Comparison of ENCODE assay signal across 26 mouse cellular contexts in the genomic region with DNA sequence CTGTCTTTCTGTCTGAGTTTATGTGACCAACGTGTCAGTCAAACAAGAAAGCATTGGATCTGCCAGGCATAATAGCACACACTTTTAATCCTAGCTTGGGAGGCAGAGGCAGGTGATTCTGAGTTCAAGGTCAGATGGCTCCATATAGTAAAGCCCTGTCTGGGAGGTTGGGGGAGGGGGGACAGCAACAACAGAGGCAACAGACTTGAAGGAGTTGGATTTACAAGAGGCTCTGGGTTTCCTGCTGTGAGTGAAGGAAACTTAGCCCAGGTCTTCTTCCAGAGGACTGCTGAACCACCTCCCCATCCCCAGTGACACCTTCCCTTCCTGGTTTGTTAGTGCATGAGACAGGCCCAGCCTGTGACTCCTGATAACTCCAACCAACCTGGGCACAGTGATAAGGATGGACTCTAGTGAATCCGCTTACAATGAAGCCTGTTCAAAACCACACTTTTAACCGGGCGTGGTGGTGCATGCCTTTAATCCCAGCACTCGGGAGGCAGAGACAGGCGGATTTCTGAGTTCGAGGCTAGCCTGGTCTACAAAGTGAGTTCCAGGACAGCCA. TPM values are rescaled to one million over a fixed set of nuclear protein-coding genes. Genes with fewer than 3 reads are reported as not detected.
DNase-seq lines count a peak whose midpoint lies in the region; ATAC-seq and TF ChIP-seq lines count a peak whose summit lies in the region.
"Had no signal": no experiment of that assay in that cellular context is flagged by ENCODE, and none has a peak within 500 bp of the region (broad histone marks: within the 10 kb centered on the region; RNA-seq: fewer than 3 reads in every experiment).

No protein-coding gene starts in this region.

- no peak for TF ChIP-seq POLR2A in kidney, adult 2 months (IDR thresholded peaks at IDR 0.05; ENCODE audit: low read depth, low read length)

- no peaks in the 10 kb centered on the region for H3K27me3 ChIP-seq in liver, embryonic 15.5 days
- no peaks in the 10 kb centered on the region for H3K27me3 ChIP-seq in kidney, adult 2 months (replicated peaks; ENCODE audit: control insufficient read depth, insufficient read depth, low read length)
- H3K27me3 ChIP-seq in forebrain, embryonic 12.5 days: no peaks in the 10 kb centered on the region
- H3K27me3 ChIP-seq: Patski had no signal

- peak overlapping the region; percentile 51 for H3K4me2 ChIP-seq in liver, embryonic 15.5 days
- no peak overlapping the region for H3K4me2 ChIP-seq in forebrain, embryonic 12.5 days

- no peaks in the 10 kb centered on the region for H3K9me3 ChIP-seq in ES-E14 (ENCODE audit: control insufficient read depth, insufficient read depth, low read depth, low read length)
- H3K9me3 ChIP-seq in liver, embryonic 15.5 days (replicated peaks): no peaks in the 10 kb centered on the region
- H3K9me3 ChIP-seq in forebrain, embryonic 12.5 days: no peaks in the 10 kb centered on the region
- H3K9me3 ChIP-seq: midbrain, embryonic 10.5 days had no signal

- in situ Hi-C loops in ES-E14 (cut with MboI; ENCODE audit: low sequenced_read_pairs in 2 of 2, unreplicated experiment in 2 of 2): no loop called here

- TF ChIP-seq CTCF in kidney, adult 2 months (conservative IDR thresholded peaks at IDR 0.05; ENCODE audit: insufficient read depth, insufficient read length, low read depth, low read length): no peak

- no peak overlapping the region for H3K9ac ChIP-seq in ES-E14 (ENCODE audit: insufficient read depth, low read depth, low read length, poor library complexity, severe bottlenecking)
- H3K9ac ChIP-seq in liver, embryonic 15.5 days: no peak overlapping the region; the same call in 1 of the 2 replicates
- no peak overlapping the region for H3K9ac ChIP-seq in forebrain, embryonic 12.5 days

- H3K36me3 ChIP-seq in ES-E14 (ENCODE audit: control insufficient read depth, insufficient read depth, low read length, poor library complexity, severe bottlenecking): peaks cover 32% of the 10 kb centered on the region
- H3K36me3 ChIP-seq in liver, embryonic 15.5 days (replicated peaks): peaks cover 96% of the 10 kb centered on the region
- no peaks in the 10 kb centered on the region for H3K36me3 ChIP-seq in kidney, adult 2 months (ENCODE audit: control insufficient read depth, insufficient read depth, low read length)
- peaks cover 70% of the 10 kb centered on the region for H3K36me3 ChIP-seq in forebrain, embryonic 12.5 days (replicated peaks)

- 41% methylated on average over 7 of the region's 7 CpGs for WGBS in liver, embryonic 15.5 days (ENCODE audit: insufficient replicate concordance)
- 96% methylated on average over 7 of the region's 7 CpGs for WGBS in kidney, adult 2 months
- WGBS in forebrain, embryonic 12.5 days: 93% methylated on average over 7 of the region's 7 CpGs

- ATAC-seq in common myeloid progenitor, adult 5-6 weeks (replicated peaks; ENCODE audit: low read depth, poor library complexity, severe bottlenecking): peak; percentile 37; the same call in 1 of the 2 replicates
- ATAC-seq in liver, embryonic 15.5 days (ENCODE audit: insufficient read depth): peak; percentile 97
- ATAC-seq in granulocyte monocyte progenitor cell, adult 5-6 weeks (replicated peaks; ENCODE audit: poor library complexity, severe bottlenecking): no peak
- ATAC-seq in forebrain, embryonic 12.5 days (ENCODE audit: low FRiP score): no peak
- ATAC-seq: CD4-positive, CD25-positive, alpha-beta regulatory T cell, adult 4 months; forebrain, embryonic 14.5 days; Patski had no signal

- H3K4me1 ChIP-seq in ES-E14 (ENCODE audit: control insufficient read depth in 2 of 2, insufficient read depth in 2 of 2, low read length in 2 of 2, poor library complexity in 1 of 2): peaks cover 7 to 15% of the 10 kb centered on the region in 2 experiments
- peaks cover 65% of the 10 kb centered on the region for H3K4me1 ChIP-seq in liver, embryonic 15.5 days (replicated peaks)
- no peaks in the 10 kb centered on the region; the same call in 1 of the 2 replicates for H3K4me1 ChIP-seq in kidney, adult 2 months (ENCODE audit: control insufficient read depth, insufficient read depth, low read length)
- peaks cover 10% of the 10 kb centered on the region; the same call in 1 of the 2 replicates for H3K4me1 ChIP-seq in forebrain, embryonic 12.5 days

- H3K4me3 ChIP-seq in ES-E14 (ENCODE audit: insufficient read depth in 1 of 2, low read depth in 1 of 2, low read length in 2 of 2, poor library complexity in 1 of 2, severe bottlenecking in 1 of 2): no peak overlapping the region
- H3K4me3 ChIP-seq in liver, embryonic 15.5 days (replicated peaks): 0 out of 2 replicates have a peak overlapping the region, but pooled peaks have one; percentile 4
- no peak overlapping the region for H3K4me3 ChIP-seq in kidney, adult 2 months (ENCODE audit: insufficient read depth, low read depth, low read length)
- H3K4me3 ChIP-seq in forebrain, embryonic 12.5 days (replicated peaks): no peak overlapping the region
- H3K4me3 ChIP-seq: midbrain, embryonic 10.5 days; myocyte had no signal

- peak overlapping the region; percentile 56; the same call in 1 of the 2 replicates for H3K27ac ChIP-seq in ES-E14 (ENCODE audit: insufficient read depth, low read depth, low read length, poor library complexity, severe bottlenecking)
- H3K27ac ChIP-seq in liver, embryonic 15.5 days (replicated peaks): peak overlapping the region; percentile 86
- H3K27ac ChIP-seq in kidney, adult 2 months (ENCODE audit: insufficient read depth, low read depth, low read length): no peak overlapping the region
- no peak overlapping the region for H3K27ac ChIP-seq in forebrain, embryonic 12.5 days
- H3K27ac ChIP-seq: kidney, postnatal 0 days; midbrain, embryonic 10.5 days had no signal

- DNase-seq in ES-CJ7 (ENCODE audit: low read depth, low spot score) (peak; percentile 94), ES-E14 (ENCODE audit: low read depth, low spot score) (no peak)
- DNase-seq in kidney, adult 2 months: no peak
- DNase-seq: cerebellum, adult 2 months; heart, adult 18-20 months; lung, postnatal 10 days; right cerebral cortex, adult 18-20 months had no signal

TF ChIP-seq in ES-E14, 5 proteins besides CTCF, POLR2A, EP300 and RAD21:
- TF ChIP-seq ZC3H11A (IDR thresholded peaks at IDR 0.05; ENCODE audit: borderline replicate concordance, low read depth, low read length): no peak
- no peak for TF ChIP-seq CHD2 (IDR thresholded peaks at IDR 0.05; ENCODE audit: low read depth, low read length)
- no peak for TF ChIP-seq MAFK (IDR thresholded peaks at IDR 0.05; ENCODE audit: insufficient read depth, low read depth, low read length)
- no peak for TF ChIP-seq ZNF384 (IDR thresholded peaks at IDR 0.05; ENCODE audit: low read depth, low read length)
- no peak for TF ChIP-seq HCFC1 (IDR thresholded peaks at IDR 0.05; ENCODE audit: borderline replicate concordance, insufficient read depth, low read length)

RNA-seq across cellular contexts. Expression of gene 1700037H04Rik, which starts 7.6 kb away (rescaled TPM):
- total RNA-seq in ES-E14 (2012; rRNA removed): 61.6 and 69.0 TPM in 2 replicates
- total RNA-seq in common myeloid progenitor, adult 5-6 weeks (2017): 29.2 and 30.8 TPM in 2 replicates
- 135 and 147 TPM in 2 replicates for polyA plus RNA-seq in liver, embryonic 15.5 days (2015; fragmentation: Nextera tagmentation; extraction: Ambion mirVana)
- 66.9 and 115 TPM in 2 replicates for total RNA-seq in granulocyte monocyte progenitor cell, adult 5-6 weeks (2014; fragmentation: Nextera tagmentation)
- total RNA-seq in granulocyte monocyte progenitor cell, adult 5-6 weeks (2017): 30.3 and 40.6 TPM in 2 replicates
- polyA plus RNA-seq in kidney, adult 2 months (2012; rRNA removed): 107 and 112 TPM in 2 replicates
- polyA plus RNA-seq in forebrain, embryonic 12.5 days (2016; fragmentation: Nextera tagmentation; extraction: Ambion mirVana): 104 TPM in 2 replicates

RNA-seq across cellular contexts. Expression of gene Gm11037, which starts 19.0 kb away (rescaled TPM):
- total RNA-seq in ES-E14 (2012; rRNA removed): not detected in 2 replicates
- total RNA-seq in common myeloid progenitor, adult 5-6 weeks (2017): not detected in 2 replicates
- not detected in 2 replicates for polyA plus RNA-seq in liver, embryonic 15.5 days (2015; fragmentation: Nextera tagmentation; extraction: Ambion mirVana)
- not detected in 2 replicates for total RNA-seq in granulocyte monocyte progenitor cell, adult 5-6 weeks (2014; fragmentation: Nextera tagmentation)
- not detected in 2 replicates for total RNA-seq in granulocyte monocyte progenitor cell, adult 5-6 weeks (2017)
- not detected in 2 replicates for polyA plus RNA-seq in kidney, adult 2 months (2012; rRNA removed)
- not detected in 2 replicates for polyA plus RNA-seq in forebrain, embryonic 12.5 days (2016; fragmentation: Nextera tagmentation; extraction: Ambion mirVana)
- total RNA-seq: adrenal gland, adult 18-20 months; heart, adult 18-20 months; heart, postnatal 25 days; layer of hippocampus, adult 8-10 months; left cerebral cortex, postnatal 10 days; neutrophil, adult 5-6 weeks had no signal
- polyA plus RNA-seq: CD4-positive, CD25-positive, alpha-beta regulatory T cell, adult 4 months; cerebellum, adult 2 months; cortical plate, adult 2 months; embryonic facial prominence, embryonic 14.5 days; forebrain, embryonic 14.5 days; kidney, postnatal 0 days; limb, embryonic 14.5 days; midbrain, embryonic 10.5 days; myocyte; Patski; spleen, adult 2 months had no signal

RNA-seq across cellular contexts. Expression of gene Hspa12b, which starts 25.2 kb away (rescaled TPM):
- total RNA-seq in ES-E14 (2012; rRNA removed): 1.5 and 1.7 TPM in 2 replicates
- total RNA-seq in common myeloid progenitor, adult 5-6 weeks (2017): 0.92 and 0.96 TPM in 2 replicates
- polyA plus RNA-seq in liver, embryonic 15.5 days (2015; fragmentation: Nextera tagmentation; extraction: Ambion mirVana): 1.8 and 1.9 TPM in 2 replicates
- total RNA-seq in granulocyte monocyte progenitor cell, adult 5-6 weeks (2014; fragmentation: Nextera tagmentation): not detected in 2 replicates
- not detected in 2 replicates for total RNA-seq in granulocyte monocyte progenitor cell, adult 5-6 weeks (2017)
- polyA plus RNA-seq in kidney, adult 2 months (2012; rRNA removed): 7.8 and 8.4 TPM in 2 replicates
- 4.5 and 5.2 TPM in 2 replicates for polyA plus RNA-seq in forebrain, embryonic 12.5 days (2016; fragmentation: Nextera tagmentation; extraction: Ambion mirVana)
- total RNA-seq: neutrophil, adult 5-6 weeks had no signal
- polyA plus RNA-seq: CD4-positive, CD25-positive, alpha-beta regulatory T cell, adult 4 months had no signal

RNA-seq across cellular contexts. Expression of gene Cenpb, which starts 27.6 kb away (rescaled TPM):
- 30.0 and 38.5 TPM in 2 replicates for total RNA-seq in ES-E14 (2012; rRNA removed)
- 17.6 and 18.7 TPM in 2 replicates for total RNA-seq in common myeloid progenitor, adult 5-6 weeks (2017)
- 4.1 and 5.4 TPM in 2 replicates for polyA plus RNA-seq in liver, embryonic 15.5 days (2015; fragmentation: Nextera tagmentation; extraction: Ambion mirVana)
- total RNA-seq in granulocyte monocyte progenitor cell, adult 5-6 weeks (2014; fragmentation: Nextera tagmentation): 14.3 and 24.3 TPM in 2 replicates
- total RNA-seq in granulocyte monocyte progenitor cell, adult 5-6 weeks (2017): 16.1 and 18.6 TPM in 2 replicates
- 95.3 and 105 TPM in 2 replicates for polyA plus RNA-seq in kidney, adult 2 months (2012; rRNA removed)
- polyA plus RNA-seq in forebrain, embryonic 12.5 days (2016; fragmentation: Nextera tagmentation; extraction: Ambion mirVana): 15.3 and 16.2 TPM in 2 replicates

RNA-seq across cellular contexts. Expression of gene Cdc25b, which starts 34.5 kb away (rescaled TPM):
- 9.7 and 16.4 TPM in 2 replicates for total RNA-seq in ES-E14 (2012; rRNA removed)
- 13.3 and 15.8 TPM in 2 replicates for total RNA-seq in common myeloid progenitor, adult 5-6 weeks (2017)
- 236 and 279 TPM in 2 replicates for polyA plus RNA-seq in liver, embryonic 15.5 days (2015; fragmentation: Nextera tagmentation; extraction: Ambion mirVana)
- total RNA-seq in granulocyte monocyte progenitor cell, adult 5-6 weeks (2014; fragmentation: Nextera tagmentation): 4.9 and 5.8 TPM in 2 replicates
- 6.7 and 6.8 TPM in 2 replicates for total RNA-seq in granulocyte monocyte progenitor cell, adult 5-6 weeks (2017)
- 12.9 TPM in 2 replicates for polyA plus RNA-seq in kidney, adult 2 months (2012; rRNA removed)
- 73.1 and 81.9 TPM in 2 replicates for polyA plus RNA-seq in forebrain, embryonic 12.5 days (2016; fragmentation: Nextera tagmentation; extraction: Ambion mirVana)

Comparison
In these comparisons a context has a peak if more than half of its experiments do, and no peak if none do; other contexts are left out.
1. H3K27ac ChIP-seq: peak in ES-E14 (single experiment) and liver, embryonic 15.5 days (single experiment); none in kidney, adult 2 months (single experiment) and forebrain, embryonic 12.5 days (single experiment).
2. ATAC-seq: peak in common myeloid progenitor, adult 5-6 weeks (single experiment) and liver, embryonic 15.5 days (single experiment); none in granulocyte monocyte progenitor cell, adult 5-6 weeks (single experiment) and forebrain, embryonic 12.5 days (single experiment).